Mouse (Mus musculus): Measurements from ENCODE around the gene Psmc6.

DNA sequence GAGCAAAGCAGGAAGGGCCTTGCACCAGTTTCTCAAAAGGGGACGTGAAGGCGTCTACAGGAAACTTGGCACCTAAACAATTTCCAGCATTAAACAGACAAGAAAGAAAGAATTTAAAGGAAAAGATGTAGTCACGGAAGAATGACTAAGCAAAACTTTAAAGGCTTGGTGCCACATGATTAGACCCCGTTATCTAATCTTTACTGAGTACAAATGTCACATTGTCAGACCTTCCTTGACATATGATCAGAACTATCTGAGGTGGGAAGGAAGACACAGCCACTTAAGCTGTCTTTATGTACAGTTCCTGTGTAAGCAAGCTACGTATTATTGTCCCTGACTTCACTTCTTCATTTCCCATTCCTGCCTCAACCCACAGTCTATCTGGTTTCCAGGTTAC lies 8.0 kb upstream of the Psmc6 start:
- TF ChIP-seq GATA1 (IDR thresholded peaks at IDR 0.05; ENCODE audit: borderline replicate concordance, low read length) (no peak), FLI1 (IDR thresholded peaks at IDR 0.05; ENCODE audit: low read length) (no peak)
